9 mouse cellular contexts compared by ENCODE assay signal in genomic region chr1:178468280-178468679, GRCm38 (mm10).
DNase-seq lines count a peak whose midpoint lies in the region; ATAC-seq and TF ChIP-seq lines count a peak whose summit lies in the region.
"Had no signal": no experiment of that assay in that cellular context is flagged by ENCODE, and none has a peak within 500 bp of the region (broad histone marks: within the 10 kb centered on the region; RNA-seq: fewer than 3 reads in every experiment).

No protein-coding gene starts in this region.

- H3K36me3 ChIP-seq in kidney, adult 2 months (ENCODE audit: control insufficient read depth, insufficient read depth, low read length), result no peaks in the 10 kb centered on the region
- no peaks in the 10 kb centered on the region for H3K36me3 ChIP-seq in embryonic facial prominence, embryonic 14.5 days (ENCODE audit: control insufficient read depth, insufficient read depth, low read length)
- H3K36me3 ChIP-seq: heart, embryonic 15.5 days; liver, embryonic 15.5 days had no signal

- H3K4me3 ChIP-seq in kidney, adult 2 months (ENCODE audit: insufficient read depth, low read depth, low read length), result no peak overlapping the region
- H3K4me3 ChIP-seq in embryonic facial prominence, embryonic 14.5 days (ENCODE audit: low read depth, low read length), result no peak overlapping the region
- H3K4me3 ChIP-seq: heart, embryonic 15.5 days; liver, embryonic 15.5 days had no signal

- DNase-seq in kidney, adult 2 months, result peak; percentile 20
- DNase-seq in kidney, postnatal 4 days, result no peak
- peak; percentile 81 for DNase-seq in 3T3-L1 (ENCODE audit: low read depth, low spot score)
- DNase-seq in embryonic facial prominence, embryonic 14.5 days (ENCODE audit: low spot score), result peak; percentile 53
- no peak for DNase-seq in urinary bladder, adult 2 months (ENCODE audit: low spot score)
- DNase-seq in urinary bladder, postnatal 25 days (ENCODE audit: low spot score), result no peak

- H3K9ac ChIP-seq in embryonic facial prominence, embryonic 14.5 days (ENCODE audit: low read depth, low read length), result no peak overlapping the region
- H3K9ac ChIP-seq: heart, embryonic 15.5 days; liver, embryonic 15.5 days had no signal

- H3K4me2 ChIP-seq in embryonic facial prominence, embryonic 14.5 days (ENCODE audit: low read depth, low read length), result no peak overlapping the region
- H3K4me2 ChIP-seq: heart, embryonic 15.5 days; liver, embryonic 15.5 days had no signal

- no peaks in the 10 kb centered on the region for H3K27me3 ChIP-seq in kidney, adult 2 months (replicated peaks; ENCODE audit: control insufficient read depth, insufficient read depth, low read length)
- no peaks in the 10 kb centered on the region for H3K27me3 ChIP-seq in embryonic facial prominence, embryonic 14.5 days (replicated peaks; ENCODE audit: control insufficient read depth, insufficient read depth, low read length)
- H3K27me3 ChIP-seq: heart, embryonic 15.5 days; liver, embryonic 15.5 days had no signal

- no peak for TF ChIP-seq CTCF in kidney, adult 2 months (conservative IDR thresholded peaks at IDR 0.05; ENCODE audit: insufficient read depth, insufficient read length, low read depth, low read length)

- H3K4me1 ChIP-seq in kidney, adult 2 months (ENCODE audit: control insufficient read depth, insufficient read depth, low read length), result no peaks in the 10 kb centered on the region
- H3K4me1 ChIP-seq in embryonic facial prominence, embryonic 14.5 days (ENCODE audit: control insufficient read depth, insufficient read depth, low read length), result no peaks in the 10 kb centered on the region
- H3K4me1 ChIP-seq: liver, embryonic 15.5 days had no signal

- TF ChIP-seq POLR2A in kidney, adult 2 months (IDR thresholded peaks at IDR 0.05; ENCODE audit: low read depth, low read length), result no peak

- ATAC-seq in CD4-positive, CD25-positive, alpha-beta regulatory T cell, adult 4 months, result peak; percentile 37
- no peak for ATAC-seq in embryonic facial prominence, embryonic 14.5 days (ENCODE audit: low read depth)

- 6% methylated on average over 2 of the region's 2 CpGs for WGBS in kidney, adult 2 months
- 5% methylated on average over 2 of the region's 2 CpGs for WGBS in embryonic facial prominence, embryonic 14.5 days

- H3K27ac ChIP-seq in kidney, adult 2 months (ENCODE audit: insufficient read depth, low read depth, low read length), result no peak overlapping the region
- H3K27ac ChIP-seq in embryonic facial prominence, embryonic 14.5 days (replicated peaks; ENCODE audit: low read depth, low read length), result no peak overlapping the region
- H3K27ac ChIP-seq: heart, embryonic 15.5 days; liver, embryonic 15.5 days had no signal

- no peaks in the 10 kb centered on the region for H3K9me3 ChIP-seq in embryonic facial prominence, embryonic 14.5 days (ENCODE audit: control insufficient read depth, low read length)
- H3K9me3 ChIP-seq: heart, embryonic 15.5 days; liver, embryonic 15.5 days had no signal

Comparison
In these comparisons a context has a peak if more than half of its experiments do, and no peak if none do; other contexts are left out.
1. DNase-seq: peak in kidney, adult 2 months (single experiment), 3T3-L1 (single experiment) and embryonic facial prominence, embryonic 14.5 days (single experiment); none in kidney, postnatal 4 days (0 of 2), urinary bladder, adult 2 months (single experiment) and urinary bladder, postnatal 25 days (single experiment).